Mouse (Mus musculus): ENCODE measurements around the gene Plbd2. TPM values are rescaled to one million over a fixed set of nuclear protein-coding genes. Genes with fewer than 3 reads are reported as not detected.
A peak's percentile ranks its signal among the peaks of the same experiment; 100 is the strongest.

Plbd2 gene
- polyA plus RNA-seq (2014; fragmentation: Nextera tagmentation; extraction: Ambion mirVana) = 36.5 and 42.1 TPM in 2 replicates

DNA sequence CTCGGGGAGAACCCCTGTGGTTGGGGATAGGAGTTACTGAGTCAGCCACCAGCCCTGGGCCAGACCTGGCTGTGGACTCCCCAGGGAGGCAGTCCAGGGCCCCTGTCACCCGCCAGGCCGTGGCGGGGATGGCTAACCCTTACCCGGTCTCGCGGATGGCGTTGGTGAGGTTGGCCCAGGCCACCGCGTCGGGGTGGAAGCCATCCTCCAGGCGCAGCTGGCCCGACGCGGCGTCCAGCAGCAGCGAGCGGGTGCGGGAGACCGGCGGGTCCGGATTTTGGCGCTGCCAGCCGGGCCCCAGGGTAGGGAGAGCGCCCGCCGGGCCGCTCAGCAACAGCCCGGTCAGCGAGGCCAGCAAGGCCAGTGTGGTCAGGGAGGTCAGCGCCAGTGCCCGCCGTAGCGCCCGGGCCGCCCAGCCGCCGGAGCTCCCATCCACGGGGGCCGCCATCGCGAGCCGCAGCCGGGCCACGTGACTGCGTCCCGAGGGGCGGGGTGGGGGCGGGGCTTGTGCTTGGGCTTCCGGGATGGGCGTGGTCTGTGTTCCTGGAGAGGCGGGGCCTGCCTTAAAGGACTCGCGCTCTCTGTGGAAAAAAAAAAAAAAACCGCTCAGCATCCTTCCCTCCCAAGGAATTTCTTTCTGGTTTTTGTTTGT is at the start of gene Plbd2:
TSS of gene Plbd2 (minus strand) at position 482 of the 652 bp plus-strand sequence.
- Histone ChIP-seq H3K4me1 (replicated peaks; ENCODE audit: control insufficient read depth, insufficient read depth, low read length) (peaks cover 9% of the 10 kb centered on the region; the same call in 1 of the 2 replicates), H3K4me2 (ENCODE audit: low read length) (peak within 1 kb of the TSS; percentile 93), H3K4me3 (ENCODE audit: low read depth, low read length) (peak within 1 kb of the TSS; percentile 90), H3K27ac (ENCODE audit: low read depth) (no peak within 1 kb of the TSS), H3K9me3 (ENCODE audit: control insufficient read depth, low read length) (no peaks in the 10 kb centered on the region), H3K9ac (ENCODE audit: low read length) (peak within 1 kb of the TSS; percentile 81), H3K27me3 (replicated peaks; ENCODE audit: control insufficient read depth, insufficient read depth, low read length) (no peaks in the 10 kb centered on the region), H3K36me3 (ENCODE audit: control insufficient read depth, insufficient read depth, low read length) (0 out of 2 replicates have a peak, but pooled peaks cover under 1% of the 10 kb centered on the region)
- DNase-seq (ENCODE audit: low spot score) (peak; percentile 99), ATAC-seq (replicated peaks; ENCODE audit: low FRiP score, low TSS enrichment, low read depth) (peak; percentile 59)
- WGBS = under 1% methylated on average over 55 of the region's 55 CpGs

DNA sequence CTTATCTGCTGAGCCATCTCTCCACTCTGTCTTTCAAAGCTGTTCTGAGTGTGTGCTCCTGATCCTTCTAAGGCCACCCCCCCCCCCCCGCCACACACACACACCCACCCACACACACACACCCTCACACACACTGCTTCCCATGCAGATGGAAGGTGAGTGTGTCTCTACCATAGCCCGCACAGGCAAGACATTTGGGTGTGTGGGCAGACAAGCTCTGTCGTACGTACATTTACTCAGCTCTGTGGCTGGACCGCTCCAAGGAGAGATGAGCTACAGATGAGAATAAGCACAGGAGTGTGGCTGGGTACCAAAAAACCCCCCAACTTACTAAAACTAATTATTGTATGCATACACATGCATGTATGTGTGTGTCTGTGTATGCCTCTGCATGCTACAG is 47.2 kb upstream of the Plbd2 start:
- DNase-seq (ENCODE audit: low spot score) = no peak
- Histone ChIP-seq H3K4me3 (ENCODE audit: low read depth, low read length) (no peak overlapping the region), H3K4me1 (replicated peaks; ENCODE audit: control insufficient read depth, insufficient read depth, low read length) (peaks cover 13% of the 10 kb centered on the region), H3K27me3 (replicated peaks; ENCODE audit: control insufficient read depth, insufficient read depth, low read length) (no peaks in the 10 kb centered on the region), H3K36me3 (ENCODE audit: control insufficient read depth, insufficient read depth, low read length) (peaks cover 55% of the 10 kb centered on the region), H3K4me2 (ENCODE audit: low read length) (no peak overlapping the region), H3K9ac (ENCODE audit: low read length) (no peak overlapping the region), H3K9me3 (ENCODE audit: control insufficient read depth, low read length) (no peaks in the 10 kb centered on the region), H3K27ac (ENCODE audit: low read depth) (no peak overlapping the region)
- no peak for ATAC-seq (replicated peaks; ENCODE audit: low FRiP score, low TSS enrichment, low read depth)
- 94% methylated on average over 5 of the region's 5 CpGs for WGBS

DNA sequence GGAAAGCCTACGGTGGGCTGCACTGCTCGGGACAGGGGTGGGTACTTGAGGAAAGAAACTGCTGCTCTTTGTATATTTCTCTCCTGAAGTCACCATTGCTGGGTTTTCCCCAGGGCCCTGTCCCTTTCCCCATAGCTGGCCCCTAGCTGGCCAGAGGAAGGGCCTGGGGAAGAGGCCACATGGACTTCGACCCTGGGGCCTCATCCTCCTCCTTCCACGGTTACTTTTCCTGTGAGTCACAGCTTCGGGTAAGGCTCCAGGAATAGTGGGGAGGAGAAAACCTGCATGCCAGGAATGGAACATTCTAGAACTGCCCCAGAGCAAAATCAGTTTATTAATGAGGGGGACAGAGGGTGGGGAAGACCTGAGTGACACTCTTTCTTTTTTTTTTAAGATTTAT is 46.7 kb upstream of the Plbd2 start:
- Histone ChIP-seq H3K27ac (ENCODE audit: low read depth) (no peak overlapping the region), H3K9ac (ENCODE audit: low read length) (no peak overlapping the region), H3K27me3 (replicated peaks; ENCODE audit: control insufficient read depth, insufficient read depth, low read length) (no peaks in the 10 kb centered on the region), H3K4me2 (ENCODE audit: low read length) (no peak overlapping the region), H3K36me3 (ENCODE audit: control insufficient read depth, insufficient read depth, low read length) (peaks cover 50% of the 10 kb centered on the region), H3K4me1 (replicated peaks; ENCODE audit: control insufficient read depth, insufficient read depth, low read length) (peaks cover 13% of the 10 kb centered on the region), H3K4me3 (ENCODE audit: low read depth, low read length) (no peak overlapping the region), H3K9me3 (ENCODE audit: control insufficient read depth, low read length) (no peaks in the 10 kb centered on the region)
- DNase-seq (ENCODE audit: low spot score) (no peak), ATAC-seq (replicated peaks; ENCODE audit: low FRiP score, low TSS enrichment, low read depth) (no peak)
- WGBS = 74% methylated on average over 5 of the region's 5 CpGs

DNA sequence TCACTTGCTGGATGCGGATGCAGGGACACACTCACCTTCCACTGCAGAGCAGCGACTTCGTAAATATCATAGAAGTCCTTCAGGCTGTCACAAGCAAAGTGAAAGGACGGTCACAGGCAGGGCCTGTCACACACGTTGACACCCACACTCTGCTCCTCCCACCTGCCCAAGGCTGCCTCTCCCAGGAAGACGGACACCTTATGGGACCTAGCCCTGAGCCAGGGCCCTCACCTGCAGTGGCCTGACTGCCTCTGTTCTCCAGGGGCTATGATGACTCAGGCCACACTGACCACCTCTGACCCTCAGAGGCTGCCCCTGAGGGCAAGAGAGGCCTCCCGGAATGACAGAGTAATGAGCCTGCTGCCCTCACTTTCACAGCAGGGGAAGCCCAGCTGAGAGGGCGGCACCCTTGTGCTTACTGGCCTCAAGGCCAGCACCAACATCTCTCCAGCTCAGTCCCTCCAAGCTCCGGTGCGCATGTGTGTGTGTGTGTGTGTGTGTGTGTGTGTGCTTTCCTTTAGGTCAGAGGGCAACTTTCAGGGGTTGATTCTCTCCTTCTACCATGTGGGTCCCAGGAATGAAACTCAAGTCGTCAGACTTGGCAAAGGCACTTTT is 44.9 kb upstream of the Plbd2 start:
- Histone ChIP-seq H3K9me3 (ENCODE audit: control insufficient read depth, low read length) (no peaks in the 10 kb centered on the region), H3K9ac (ENCODE audit: low read length) (no peak overlapping the region), H3K27me3 (replicated peaks; ENCODE audit: control insufficient read depth, insufficient read depth, low read length) (no peaks in the 10 kb centered on the region), H3K27ac (ENCODE audit: low read depth) (no peak overlapping the region), H3K4me1 (replicated peaks; ENCODE audit: control insufficient read depth, insufficient read depth, low read length) (peaks cover 13% of the 10 kb centered on the region), H3K4me2 (ENCODE audit: low read length) (no peak overlapping the region), H3K4me3 (ENCODE audit: low read depth, low read length) (no peak overlapping the region), H3K36me3 (ENCODE audit: control insufficient read depth, insufficient read depth, low read length) (peaks cover 41% of the 10 kb centered on the region)
- DNase-seq (ENCODE audit: low spot score) (no peak), ATAC-seq (replicated peaks; ENCODE audit: low FRiP score, low TSS enrichment, low read depth) (no peak)
- 68% methylated on average over 11 of the region's 11 CpGs for WGBS

DNA sequence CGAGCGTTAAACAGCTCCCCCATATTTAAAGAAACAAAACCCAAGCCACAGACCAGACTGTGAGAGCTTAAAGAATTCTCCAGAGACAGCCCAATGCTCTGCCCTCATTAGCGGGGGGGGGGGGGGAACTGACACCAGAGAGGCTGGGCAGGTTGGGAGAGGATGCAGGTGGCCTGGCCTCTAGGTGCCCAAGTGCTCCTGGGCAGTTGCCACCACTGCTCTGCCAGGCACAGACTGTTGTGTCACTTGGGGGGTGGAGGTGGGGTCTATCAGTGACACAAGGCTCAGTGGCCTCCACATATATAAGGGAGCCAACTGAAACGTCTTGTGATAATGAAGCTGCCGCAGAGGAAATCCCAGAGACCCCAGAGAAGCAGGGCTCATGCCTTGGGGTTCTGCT is 33.2 kb upstream of the Plbd2 start:
- no peak overlapping the region for H3K4me2 ChIP-seq (ENCODE audit: low read length)
- H3K36me3 ChIP-seq (ENCODE audit: control insufficient read depth, insufficient read depth, low read length) = peaks cover 44% of the 10 kb centered on the region
- H3K27me3 ChIP-seq (replicated peaks; ENCODE audit: control insufficient read depth, insufficient read depth, low read length) = no peaks in the 10 kb centered on the region
- H3K4me3 ChIP-seq (ENCODE audit: low read depth, low read length) = no peak overlapping the region
- no peaks in the 10 kb centered on the region for H3K9me3 ChIP-seq (ENCODE audit: control insufficient read depth, low read length)
- peaks cover 11% of the 10 kb centered on the region; the same call in 1 of the 2 replicates for H3K4me1 ChIP-seq (replicated peaks; ENCODE audit: control insufficient read depth, insufficient read depth, low read length)
- WGBS = 75% methylated on average over 5 of the region's 5 CpGs
- H3K9ac ChIP-seq (ENCODE audit: low read length) = no peak overlapping the region
- no peak for DNase-seq (ENCODE audit: low spot score)
- no peak overlapping the region for H3K27ac ChIP-seq (ENCODE audit: low read depth)
- ATAC-seq (replicated peaks; ENCODE audit: low FRiP score, low TSS enrichment, low read depth) = no peak

DNA sequence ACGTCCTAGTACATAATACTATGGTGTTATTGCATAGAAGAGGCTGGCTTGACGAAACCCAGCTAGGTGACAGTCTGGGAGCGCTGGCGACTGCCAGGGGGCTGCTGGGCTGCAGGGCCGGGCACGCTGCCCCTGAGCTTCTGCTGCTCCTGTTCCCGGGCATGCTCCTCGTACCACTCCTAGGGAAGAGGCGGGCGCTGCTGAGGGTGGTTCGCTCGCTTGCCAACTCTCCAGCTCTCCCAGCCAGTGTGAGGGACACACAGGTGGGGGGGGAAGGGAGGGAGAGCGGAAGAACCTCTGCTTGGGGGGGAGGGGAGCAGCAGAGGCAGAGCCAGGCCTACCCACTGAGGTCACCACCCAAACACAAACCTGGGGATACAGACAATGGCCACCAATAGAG is 32.6 kb upstream of the Plbd2 start:
- Histone ChIP-seq H3K9me3 (ENCODE audit: control insufficient read depth, low read length) (no peaks in the 10 kb centered on the region), H3K4me2 (ENCODE audit: low read length) (no peak overlapping the region), H3K27ac (ENCODE audit: low read depth) (no peak overlapping the region), H3K4me1 (replicated peaks; ENCODE audit: control insufficient read depth, insufficient read depth, low read length) (peaks cover 11% of the 10 kb centered on the region; the same call in 1 of the 2 replicates), H3K4me3 (ENCODE audit: low read depth, low read length) (no peak overlapping the region), H3K9ac (ENCODE audit: low read length) (no peak overlapping the region), H3K27me3 (replicated peaks; ENCODE audit: control insufficient read depth, insufficient read depth, low read length) (no peaks in the 10 kb centered on the region), H3K36me3 (ENCODE audit: control insufficient read depth, insufficient read depth, low read length) (peaks cover 44% of the 10 kb centered on the region)
- ATAC-seq (replicated peaks; ENCODE audit: low FRiP score, low TSS enrichment, low read depth) = no peak
- WGBS = 81% methylated on average over 13 of the region's 13 CpGs
- DNase-seq (ENCODE audit: low spot score) = no peak

DNA sequence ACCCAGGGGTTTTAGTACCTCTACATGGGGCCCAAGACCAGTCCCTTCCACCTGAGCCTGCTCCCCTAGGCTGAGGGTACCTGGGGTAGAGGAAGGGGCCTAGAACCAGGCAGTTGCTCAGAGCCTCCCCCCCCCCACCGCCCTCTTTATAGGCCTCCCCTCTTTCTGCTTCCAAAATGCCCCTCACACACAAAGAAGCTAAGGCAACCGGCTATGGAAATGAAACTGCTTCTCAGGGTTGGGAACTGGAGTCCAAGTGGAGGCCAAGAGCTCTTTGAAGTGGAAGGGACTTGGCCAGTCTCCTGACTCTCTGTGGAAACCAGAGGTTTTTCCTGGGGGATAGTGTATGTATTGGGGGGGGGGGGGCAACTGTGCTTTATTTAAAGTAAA is 31.3 kb upstream of the Plbd2 start:
- no peak overlapping the region for H3K4me3 ChIP-seq (ENCODE audit: low read depth, low read length)
- no peaks in the 10 kb centered on the region for H3K27me3 ChIP-seq (replicated peaks; ENCODE audit: control insufficient read depth, insufficient read depth, low read length)
- 63% methylated on average over 2 of the region's 2 CpGs for WGBS
- no peaks in the 10 kb centered on the region for H3K9me3 ChIP-seq (ENCODE audit: control insufficient read depth, low read length)
- peaks cover 11% of the 10 kb centered on the region; the same call in 1 of the 2 replicates for H3K4me1 ChIP-seq (replicated peaks; ENCODE audit: control insufficient read depth, insufficient read depth, low read length)
- H3K27ac ChIP-seq (ENCODE audit: low read depth) = no peak overlapping the region
- H3K9ac ChIP-seq (ENCODE audit: low read length) = no peak overlapping the region
- DNase-seq (ENCODE audit: low spot score) (no peak), ATAC-seq (replicated peaks; ENCODE audit: low FRiP score, low TSS enrichment, low read depth) (no peak)
- H3K36me3 ChIP-seq (ENCODE audit: control insufficient read depth, insufficient read depth, low read length) = peaks cover 33% of the 10 kb centered on the region
- H3K4me2 ChIP-seq (ENCODE audit: low read length) = no peak overlapping the region

DNA sequence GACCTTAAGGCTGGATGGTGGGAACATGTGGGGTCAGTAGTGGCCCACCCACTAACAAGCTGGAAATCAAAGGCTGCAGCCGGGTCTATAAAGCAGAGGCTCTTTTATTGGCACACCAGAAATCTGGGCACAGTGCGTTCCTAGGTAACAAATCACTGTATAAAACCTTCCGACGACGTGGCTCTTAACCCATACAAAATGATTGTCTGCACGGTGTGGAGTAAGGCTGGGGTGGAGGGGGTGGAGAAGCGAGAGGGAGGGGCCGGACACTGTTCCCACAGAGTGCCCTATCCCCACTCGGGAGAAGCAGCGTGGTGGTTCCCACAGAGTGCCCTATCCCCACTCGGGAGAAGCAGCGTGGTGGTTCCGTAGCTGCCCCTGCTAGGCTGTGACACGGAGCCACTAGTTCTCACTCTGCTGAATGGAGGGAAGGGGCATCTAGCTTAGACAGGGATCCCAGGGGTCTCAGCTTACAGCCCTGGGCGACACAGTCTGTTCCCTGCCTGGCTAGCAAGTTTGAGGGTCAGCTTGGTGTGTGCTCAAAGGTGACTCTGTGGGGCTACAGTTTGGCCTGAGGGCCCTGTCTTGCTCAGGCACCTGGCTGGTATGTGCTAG is 30.8 kb upstream of the Plbd2 start:
- ATAC-seq (replicated peaks; ENCODE audit: low FRiP score, low TSS enrichment, low read depth) (no peak), DNase-seq (ENCODE audit: low spot score) (no peak)
- Histone ChIP-seq H3K4me2 (ENCODE audit: low read length) (no peak overlapping the region), H3K4me3 (ENCODE audit: low read depth, low read length) (no peak overlapping the region), H3K36me3 (ENCODE audit: control insufficient read depth, insufficient read depth, low read length) (peaks cover 28% of the 10 kb centered on the region), H3K4me1 (replicated peaks; ENCODE audit: control insufficient read depth, insufficient read depth, low read length) (peaks cover 11% of the 10 kb centered on the region; the same call in 1 of the 2 replicates), H3K9ac (ENCODE audit: low read length) (no peak overlapping the region), H3K9me3 (ENCODE audit: control insufficient read depth, low read length) (no peaks in the 10 kb centered on the region), H3K27ac (ENCODE audit: low read depth) (no peak overlapping the region), H3K27me3 (replicated peaks; ENCODE audit: control insufficient read depth, insufficient read depth, low read length) (no peaks in the 10 kb centered on the region)
- 62% methylated on average over 15 of the region's 15 CpGs for WGBS

All from intestine, embryonic 14.5 days (tissue).